Mouse (Mus musculus): ENCODE measurements at regions not wholly inside any gene's neighbourhood (a gene's known extent, or its start where the extent isn't known, plus 50 kb on each side); places are given as distances from the start of the nearest gene placed in this dataset.

GRCm38 (mm10) chr13:5234232-5234631 lies 625.3 kb upstream of the Akr1e1 start:
- TF ChIP-seq CTCF (IDR thresholded peaks at IDR 0.05; ENCODE audit: extremely low read depth, insufficient read depth, low read length) = no peak
- no peak for TF ChIP-seq POLR2A (IDR thresholded peaks at IDR 0.05; ENCODE audit: extremely low read depth, insufficient read depth, low read length)
